Mouse (Mus musculus): ENCODE data around the gene Sirt7.

Sirt7 gene

DNA sequence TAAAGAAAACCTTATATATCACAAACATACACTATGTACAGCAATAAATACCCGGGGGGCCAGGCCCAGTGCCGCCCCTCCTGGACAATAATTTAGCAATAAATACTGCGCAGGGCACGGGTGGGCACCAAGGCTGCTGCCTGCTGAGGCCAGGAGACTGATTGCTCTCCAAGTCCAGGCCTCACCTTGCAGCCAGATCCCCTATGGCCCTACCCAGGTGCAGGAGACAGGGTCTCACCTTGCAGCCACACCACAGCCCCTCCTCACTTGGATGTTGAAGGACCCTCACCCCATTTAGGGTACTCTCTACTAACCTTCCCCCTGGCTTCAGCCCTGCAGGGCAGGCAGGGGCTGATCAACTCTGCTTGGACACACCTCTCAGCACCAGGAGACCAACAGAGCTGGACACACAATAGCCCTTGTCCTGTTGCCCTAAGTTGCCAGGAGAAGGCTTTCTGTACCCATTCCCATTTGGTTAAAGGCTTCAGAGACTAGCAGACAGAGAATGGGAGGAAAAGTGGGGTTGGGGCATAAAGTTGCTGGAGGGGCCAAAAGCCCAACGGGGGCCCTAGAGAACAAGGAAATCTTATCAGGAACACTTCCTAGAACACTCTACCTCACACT, at the start of gene Sirt7:
Gene Sirt7 (minus strand): TSS at position 89 of the 624 bp plus-strand sequence.
- in situ Hi-C loops (cut with MboI, MseI), result loop anchor here (10.0 kb wide), 1 partner anchor 90 kb away; the partner anchor contains the start of genes Cenpx and Lrrc45

DNA sequence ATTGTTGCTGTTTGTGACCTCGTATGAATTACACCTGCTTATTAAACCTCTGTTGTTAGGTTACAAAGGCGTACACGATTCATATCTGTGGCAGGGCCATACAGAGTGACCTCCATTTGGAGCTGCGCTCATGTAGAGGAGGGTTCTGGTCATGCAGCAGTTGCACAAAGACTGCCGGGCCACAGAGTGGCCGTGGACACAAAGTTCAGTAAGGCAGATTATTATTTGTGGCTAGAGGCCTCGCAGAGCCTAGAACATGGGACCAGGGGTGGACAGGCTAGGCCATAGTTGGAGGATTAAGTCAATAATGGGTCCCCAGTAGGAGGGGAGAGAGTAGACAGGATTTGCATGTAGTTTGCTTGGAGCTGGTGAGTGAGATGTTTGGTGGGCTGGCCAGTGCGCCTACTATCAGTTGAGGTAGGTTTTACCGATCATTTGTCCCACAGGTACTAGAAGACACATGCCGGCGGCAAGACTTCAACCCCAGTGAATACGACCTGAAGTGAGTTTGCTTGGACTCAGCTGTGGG, 48.6 kb upstream of the Sirt7 start:
- in situ Hi-C loops (cut with MboI, MseI), result no loop called here

DNA sequence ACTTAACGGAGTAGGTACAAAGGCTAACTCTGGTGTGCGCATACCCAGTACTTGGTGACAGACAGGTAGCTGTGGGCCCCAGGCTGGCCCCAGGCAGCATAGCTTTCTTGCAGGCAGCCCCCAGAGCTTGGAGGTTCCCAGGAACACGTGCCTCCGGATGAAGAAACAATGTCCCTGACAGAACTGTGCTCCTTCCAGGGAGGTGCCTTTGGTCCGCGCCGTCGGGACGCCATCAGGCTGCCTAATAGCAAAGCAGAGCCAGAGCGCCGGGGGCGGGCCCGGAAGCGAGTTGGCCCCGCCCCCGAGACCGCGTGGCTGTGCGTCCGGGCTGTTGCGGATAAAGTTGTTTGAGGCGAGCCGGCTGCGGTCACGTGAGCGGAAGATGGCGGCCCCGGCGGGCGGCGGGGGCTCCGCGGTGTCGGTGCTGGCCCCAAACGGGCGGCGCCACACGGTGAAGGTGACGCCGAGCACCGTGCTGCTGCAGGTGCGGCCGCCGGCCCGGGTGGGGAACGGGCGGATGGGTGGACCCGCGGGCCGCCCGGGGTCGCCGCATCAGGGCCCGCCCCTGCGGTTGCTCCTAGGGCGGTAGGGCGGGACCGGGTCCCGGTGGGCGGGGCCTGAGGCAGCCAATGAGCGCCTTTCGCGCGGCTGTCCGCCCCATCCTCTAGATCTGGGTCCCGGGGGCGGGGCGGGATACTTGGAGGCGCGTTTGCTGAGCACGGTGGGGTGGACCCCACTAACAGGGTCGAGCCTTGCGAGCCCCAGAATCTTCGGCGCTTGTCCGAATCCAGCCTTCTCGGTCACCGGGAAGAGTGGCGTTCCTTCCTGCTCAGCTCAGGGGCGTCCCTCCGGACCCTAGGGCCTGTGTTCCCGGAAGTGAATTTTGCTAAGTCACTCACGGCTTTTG, 47.9 kb upstream of the Sirt7 start, which contains the start of gene Aspscr1:
Gene Aspscr1 (plus strand): TSS at position 287 of the 907 bp plus-strand sequence.
- in situ Hi-C loops (cut with MboI, MseI), result no loop called here

DNA sequence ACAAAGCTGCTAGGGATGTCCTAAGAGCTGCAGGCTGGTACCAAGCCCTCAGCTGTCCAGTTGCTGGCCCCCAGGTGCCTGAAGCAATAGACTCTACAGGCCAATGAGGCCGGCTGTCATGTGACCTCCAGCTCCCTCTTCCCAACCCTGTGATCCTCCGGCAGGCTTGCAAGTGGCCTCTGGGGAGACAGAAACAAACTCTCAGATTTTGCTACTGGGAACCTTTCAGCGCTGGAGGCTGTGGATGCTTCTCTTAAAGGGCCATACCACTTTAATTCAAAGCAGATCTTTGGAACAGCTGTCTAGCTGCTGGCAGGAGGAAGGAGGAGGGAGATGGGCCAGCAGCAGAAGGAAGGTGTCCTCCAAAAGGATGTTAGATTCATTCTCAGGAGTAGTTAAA, 41.6 kb upstream of the Sirt7 start:
- in situ Hi-C loops (cut with MboI, MseI), result no loop called here

DNA sequence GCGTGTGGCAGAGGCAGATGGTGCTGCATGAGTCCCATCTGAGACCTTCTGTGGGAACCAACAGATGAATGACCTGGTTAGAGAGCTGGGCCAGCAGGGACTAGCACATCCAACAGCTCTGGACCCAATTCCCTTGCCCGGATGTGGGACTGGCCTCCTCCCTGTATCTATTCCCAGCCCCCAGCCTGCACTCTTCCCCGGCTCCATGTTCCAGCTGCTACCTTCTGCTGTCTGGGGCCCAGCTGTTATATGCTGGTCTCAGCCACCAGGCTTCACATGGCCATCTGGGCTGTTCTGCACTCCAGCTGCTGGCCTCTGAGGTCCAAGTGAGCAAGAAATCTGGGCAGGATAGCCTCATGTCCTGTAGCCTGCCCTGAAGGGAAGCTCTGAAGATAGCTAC, 40.4 kb upstream of the Sirt7 start:
- in situ Hi-C loops (cut with MboI, MseI), result no loop called here

DNA sequence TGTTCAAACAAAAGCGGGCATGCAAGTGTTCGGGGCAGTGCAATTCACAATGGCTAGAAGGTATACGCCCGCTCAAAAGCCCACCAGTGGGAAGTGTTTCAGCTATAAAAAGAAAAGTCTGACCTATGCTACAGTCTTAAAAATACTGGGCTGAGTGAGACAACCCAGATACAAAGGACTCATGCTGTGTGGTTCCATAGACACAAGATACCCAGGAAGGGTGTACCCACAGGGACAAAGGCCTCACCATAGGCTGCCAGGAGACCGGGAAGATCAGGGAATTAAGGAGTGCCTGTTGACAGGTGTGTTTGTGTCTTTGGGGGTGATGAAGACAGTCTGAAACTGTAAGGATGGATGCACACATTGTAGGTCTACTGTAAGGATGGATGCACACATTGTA, 38.7 kb upstream of the Sirt7 start:
- in situ Hi-C loops (cut with MboI, MseI), result no loop called here

DNA sequence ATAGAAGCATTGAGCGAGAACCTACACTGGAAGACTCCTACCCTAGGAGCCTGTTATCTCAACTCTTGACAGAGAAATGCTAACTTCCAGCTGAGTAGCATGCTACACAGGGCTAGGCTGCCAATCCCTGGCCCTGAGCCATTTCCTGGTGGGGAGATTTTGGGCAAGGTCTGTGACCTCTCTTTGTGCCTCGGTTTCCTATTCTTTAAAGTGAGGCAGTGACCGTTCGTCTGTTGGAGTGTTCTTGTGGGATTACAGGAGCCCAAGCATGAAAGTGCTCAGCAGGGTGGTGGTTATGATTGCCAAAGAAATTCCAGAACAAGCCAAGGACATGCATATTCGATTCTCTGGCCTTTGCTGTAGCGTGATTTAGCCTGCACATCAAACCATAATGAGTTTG, 37.7 kb upstream of the Sirt7 start:
- in situ Hi-C loops (cut with MboI, MseI), result no loop called here

DNA sequence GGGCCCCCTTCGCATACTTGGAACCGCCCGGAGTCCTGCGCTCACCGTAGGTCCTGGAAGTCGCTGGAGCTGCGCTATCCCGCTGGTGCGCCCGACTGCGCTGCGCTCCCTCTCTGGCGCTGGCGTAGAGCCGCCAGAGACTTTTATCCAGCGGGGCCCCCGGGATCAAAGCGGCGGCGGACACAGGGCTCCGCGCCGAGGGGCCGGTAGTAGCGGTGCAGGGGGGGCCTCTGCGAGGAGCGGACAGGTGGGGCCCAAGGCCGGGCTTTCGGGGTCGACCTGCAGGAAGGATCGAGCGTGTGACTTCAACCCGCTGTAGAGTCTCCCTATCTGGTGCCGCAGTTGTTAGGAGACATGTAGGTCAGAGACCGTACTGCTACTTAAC, 36.0 kb upstream of the Sirt7 start, which contains the start of gene Notum:
Gene Notum (minus strand): TSS at position 100 of the 385 bp plus-strand sequence.
- in situ Hi-C loops (cut with MboI, MseI), result no loop called here

DNA sequence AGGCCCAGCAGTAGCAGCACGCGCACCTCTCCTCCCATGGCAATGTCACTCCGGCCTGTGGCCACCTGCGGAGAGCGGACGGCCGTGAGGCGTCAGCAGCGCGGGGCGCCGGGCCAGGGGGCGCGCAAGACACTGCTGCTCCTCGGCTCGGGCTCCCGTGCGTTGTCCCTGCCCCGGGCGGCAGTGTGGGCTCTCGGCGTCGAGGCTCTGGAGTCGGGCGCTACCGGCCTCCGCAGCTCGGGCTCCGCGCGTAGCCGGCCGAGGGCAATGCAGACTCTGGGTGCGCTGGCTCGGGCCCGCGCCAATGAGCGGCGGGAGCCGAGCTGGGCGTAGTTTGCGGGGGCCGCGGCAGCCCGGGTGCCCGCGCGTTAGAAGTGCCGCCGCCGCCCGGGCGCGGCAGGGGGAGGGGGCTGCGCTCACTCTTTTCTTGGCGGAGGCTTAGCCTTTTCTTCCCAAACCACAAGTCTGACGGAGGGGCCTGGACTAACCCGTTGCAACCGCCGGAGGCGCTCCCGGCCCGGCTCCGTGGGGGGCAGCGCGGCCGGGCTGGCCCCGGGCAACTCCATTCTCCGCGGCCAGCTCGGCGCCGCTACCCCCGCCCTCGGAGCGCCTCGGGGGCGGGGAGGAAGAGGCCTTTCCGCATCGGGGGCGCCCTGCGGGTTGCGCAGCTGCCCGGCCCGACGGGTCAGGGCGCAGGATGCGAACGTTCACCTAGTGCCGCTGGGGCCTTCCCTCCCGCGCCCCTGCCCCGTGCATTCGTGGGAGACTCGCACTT, 35.4 kb upstream of the Sirt7 start:
- in situ Hi-C loops (cut with MboI, MseI), result no loop called here

DNA sequence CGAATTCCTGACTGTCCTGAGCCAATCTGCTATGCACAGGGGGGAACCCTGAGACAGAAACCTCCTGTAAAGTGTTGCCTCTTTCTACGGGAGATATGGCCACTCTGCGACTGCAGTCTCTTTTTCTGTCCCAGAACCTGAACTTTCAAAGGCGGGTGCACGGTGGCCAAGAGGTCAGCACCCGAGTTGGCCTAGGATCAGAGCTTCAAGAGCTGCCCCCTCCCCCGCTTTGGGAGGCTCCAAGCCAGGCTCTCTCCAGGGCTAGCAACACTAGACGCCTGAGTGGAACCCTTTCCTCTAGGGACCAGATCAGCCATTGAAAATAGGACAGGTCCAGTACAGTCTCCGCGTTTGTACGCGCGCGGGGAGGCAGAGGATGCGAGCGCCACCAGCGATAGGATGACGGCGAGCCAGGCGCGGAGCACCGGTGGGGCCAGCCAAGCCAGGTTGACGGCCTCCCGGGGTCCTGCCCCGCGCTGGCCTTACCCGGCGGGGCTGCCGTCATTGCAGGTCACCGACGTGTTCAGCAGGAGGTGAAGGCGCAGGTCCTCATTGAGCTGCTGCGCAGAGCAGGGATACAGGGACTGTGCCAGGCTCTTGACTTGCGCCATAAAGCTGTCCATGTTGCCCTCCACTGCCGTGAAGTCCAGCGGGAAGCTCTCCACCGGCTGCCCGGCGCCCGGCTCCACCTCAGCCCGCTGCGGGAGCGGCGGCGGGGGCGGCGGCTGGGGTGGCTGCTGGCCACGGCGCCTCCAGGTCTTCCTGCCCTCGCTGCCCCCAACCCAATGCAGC, 34.7 kb upstream of the Sirt7 start:
- in situ Hi-C loops (cut with MboI, MseI), result no loop called here

DNA sequence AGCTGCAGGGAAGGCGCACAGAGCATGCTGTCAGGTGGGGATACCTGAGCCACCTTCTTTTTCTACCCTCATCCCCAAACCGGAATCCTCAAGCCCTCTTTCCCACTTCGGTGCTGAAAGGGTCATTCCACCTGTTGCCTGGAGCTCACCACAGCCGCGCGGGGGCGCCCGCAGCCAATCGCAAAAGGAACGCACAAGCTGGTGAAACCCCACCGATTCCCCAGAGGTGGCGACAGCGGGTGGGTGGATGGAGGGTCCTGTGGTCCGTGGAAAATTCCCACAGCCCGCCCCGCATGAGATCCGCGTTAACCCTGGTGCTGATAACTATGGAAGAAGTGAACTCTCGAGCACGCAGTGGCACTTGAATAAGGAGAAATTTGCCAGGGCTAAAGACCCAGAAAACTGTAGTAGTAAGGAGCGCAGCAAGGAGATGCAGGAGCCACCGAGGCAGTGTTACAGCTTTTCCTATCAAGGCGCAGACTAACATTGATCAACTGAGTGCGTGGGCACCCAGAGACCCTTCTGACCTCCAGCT, 33.9 kb upstream of the Sirt7 start:
- in situ Hi-C loops (cut with MboI, MseI), result no loop called here

DNA sequence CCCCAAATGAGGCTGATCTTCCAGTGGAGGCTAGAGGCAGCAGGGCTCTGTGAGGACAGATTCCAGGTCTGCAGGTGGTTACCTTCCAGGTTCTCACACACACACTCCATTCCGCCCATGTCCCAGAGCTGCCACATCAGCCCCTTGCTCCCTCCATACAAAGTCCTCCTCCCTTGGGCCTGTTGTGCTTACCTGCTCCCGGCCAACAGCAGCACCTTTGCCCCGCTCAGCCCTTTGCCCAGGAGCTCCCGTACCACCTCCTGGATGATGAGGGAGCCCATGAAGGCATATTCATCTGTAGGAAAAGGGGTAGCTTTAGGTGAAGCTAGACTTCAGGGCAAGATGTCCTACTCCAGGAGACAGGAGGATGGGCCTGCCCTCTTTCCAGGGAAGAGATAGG, 32.3 kb upstream of the Sirt7 start:
- in situ Hi-C loops (cut with MboI, MseI), result no loop called here

DNA sequence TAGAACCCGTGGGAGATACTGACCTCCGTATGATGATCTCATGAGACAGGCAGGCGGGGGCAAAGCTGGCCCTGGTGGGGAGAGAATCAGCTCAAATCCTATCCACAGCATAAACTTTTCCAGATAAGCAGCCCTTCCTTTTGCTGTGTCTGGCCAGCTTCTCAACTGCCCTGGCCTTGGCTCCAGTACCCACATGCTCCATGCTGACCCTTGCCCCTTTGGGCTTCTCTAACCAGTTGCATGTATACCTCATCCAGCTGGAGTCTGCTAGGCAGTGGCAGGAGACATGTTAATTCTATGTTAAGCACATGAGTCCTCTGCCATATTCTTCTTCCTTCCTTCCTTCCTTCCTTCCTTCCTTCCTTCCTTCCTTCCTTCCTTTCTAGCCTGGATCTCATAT, 29.7 kb upstream of the Sirt7 start:
- in situ Hi-C loops (cut with MboI, MseI), result no loop called here

DNA sequence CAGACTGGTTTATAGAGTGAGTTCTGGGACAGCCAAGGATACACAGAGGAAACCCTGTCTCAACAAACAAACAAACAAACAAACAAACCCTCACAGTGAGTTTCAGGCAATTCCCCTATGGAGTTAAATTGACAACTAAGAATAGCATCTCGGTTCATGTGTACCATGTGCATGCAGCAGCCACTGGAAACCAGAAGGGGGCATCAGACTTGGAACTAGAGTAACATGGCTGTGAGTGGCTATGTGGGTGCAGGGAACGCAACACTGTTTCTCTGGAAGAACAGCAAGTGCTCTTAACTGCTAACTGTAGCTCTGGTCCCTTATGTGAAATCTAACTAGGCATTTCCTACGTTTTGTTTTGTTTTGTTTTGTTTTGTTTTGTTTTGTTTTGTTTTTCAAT, 26.8 kb upstream of the Sirt7 start:
- in situ Hi-C loops (cut with MboI, MseI), result no loop called here

DNA sequence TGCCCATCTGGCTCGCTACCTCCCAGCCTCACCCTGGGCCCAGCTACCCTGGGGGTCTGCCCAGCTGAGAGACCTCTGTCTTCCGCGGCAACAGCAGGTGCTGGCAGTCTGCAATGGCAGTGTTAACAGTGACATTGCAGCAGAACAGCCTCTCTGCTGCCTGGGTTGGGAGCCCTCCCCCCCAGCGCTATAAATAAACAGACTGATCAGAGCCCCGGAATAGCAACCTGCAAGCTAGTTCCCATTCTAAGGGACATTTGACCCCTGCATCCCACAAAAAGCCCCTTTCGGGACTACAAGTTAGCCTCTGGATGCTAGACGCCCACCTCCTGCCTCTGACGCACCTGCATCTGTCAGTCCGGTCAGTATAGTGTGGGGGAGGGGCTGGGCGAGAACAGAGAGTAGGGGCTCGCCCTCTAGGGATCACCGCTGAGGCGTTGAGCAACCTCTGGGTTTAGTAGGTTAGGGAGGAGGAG, 23.0 kb upstream of the Sirt7 start, which contains the start of gene Myadml2:
Gene Myadml2 (minus strand): TSS at position 158 of the 476 bp plus-strand sequence.
- in situ Hi-C loops (cut with MboI, MseI), result no loop called here

DNA sequence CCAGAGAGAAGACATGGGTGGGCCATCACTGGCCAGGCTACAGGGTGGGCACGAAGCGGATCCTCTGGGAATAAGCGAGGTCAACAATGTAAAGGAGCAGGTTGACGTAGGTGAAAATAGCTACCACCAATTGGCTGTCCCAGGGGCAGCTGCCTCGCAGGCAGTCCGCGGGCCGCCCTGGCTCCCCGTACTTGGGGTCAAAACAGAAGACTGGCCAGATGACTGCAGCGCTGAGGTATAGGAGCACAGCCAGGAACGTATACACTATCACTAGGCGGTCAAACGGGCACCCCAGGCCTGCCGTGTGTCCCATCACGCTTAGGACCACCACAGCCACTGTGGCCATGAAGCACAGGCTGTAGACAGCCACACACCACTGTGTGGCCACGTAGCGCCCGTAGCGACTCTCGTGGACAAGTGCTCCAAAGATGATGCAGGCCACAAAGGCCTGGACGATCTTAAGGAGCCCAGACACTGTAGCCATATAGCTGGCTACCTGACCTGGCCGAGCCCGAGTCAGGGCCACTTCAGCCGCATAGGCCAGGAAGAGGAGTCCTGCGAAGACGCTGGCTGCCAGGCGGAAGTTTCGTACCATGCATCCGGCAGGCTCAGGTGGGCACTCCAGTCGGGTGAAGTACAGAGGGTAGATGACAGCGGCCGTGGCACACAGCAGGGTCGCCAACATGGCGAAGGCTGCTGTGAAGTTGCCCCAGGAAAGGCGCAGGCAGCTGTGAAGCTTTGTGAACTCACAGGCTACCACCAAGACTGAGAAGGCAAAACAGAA, 22.2 kb upstream of the Sirt7 start:
- in situ Hi-C loops (cut with MboI, MseI), result no loop called here

DNA sequence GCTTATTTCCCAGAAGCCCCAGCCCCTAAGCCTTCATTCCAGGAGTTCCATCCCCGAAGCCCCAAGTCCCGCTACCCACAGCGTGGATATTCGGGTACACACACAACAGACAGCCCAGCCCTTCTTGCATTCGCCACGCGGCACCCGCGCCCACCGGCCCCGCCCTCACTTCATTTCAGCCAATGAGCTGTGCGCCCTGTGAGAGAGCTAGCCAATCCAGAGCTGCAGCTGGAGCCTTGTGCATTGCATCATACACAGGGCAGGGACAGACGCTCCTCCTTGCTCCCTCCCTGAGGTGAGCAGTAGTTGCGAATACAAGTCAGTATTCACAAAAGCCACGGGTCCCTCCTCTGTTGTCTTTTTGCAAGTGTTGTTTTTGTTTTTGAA, 18.6 kb upstream of the Sirt7 start, which contains the start of gene Pycr1:
Gene Pycr1 (minus strand): TSS at position 169 of the 387 bp plus-strand sequence.
- in situ Hi-C loops (cut with MboI, MseI), result no loop called here

DNA sequence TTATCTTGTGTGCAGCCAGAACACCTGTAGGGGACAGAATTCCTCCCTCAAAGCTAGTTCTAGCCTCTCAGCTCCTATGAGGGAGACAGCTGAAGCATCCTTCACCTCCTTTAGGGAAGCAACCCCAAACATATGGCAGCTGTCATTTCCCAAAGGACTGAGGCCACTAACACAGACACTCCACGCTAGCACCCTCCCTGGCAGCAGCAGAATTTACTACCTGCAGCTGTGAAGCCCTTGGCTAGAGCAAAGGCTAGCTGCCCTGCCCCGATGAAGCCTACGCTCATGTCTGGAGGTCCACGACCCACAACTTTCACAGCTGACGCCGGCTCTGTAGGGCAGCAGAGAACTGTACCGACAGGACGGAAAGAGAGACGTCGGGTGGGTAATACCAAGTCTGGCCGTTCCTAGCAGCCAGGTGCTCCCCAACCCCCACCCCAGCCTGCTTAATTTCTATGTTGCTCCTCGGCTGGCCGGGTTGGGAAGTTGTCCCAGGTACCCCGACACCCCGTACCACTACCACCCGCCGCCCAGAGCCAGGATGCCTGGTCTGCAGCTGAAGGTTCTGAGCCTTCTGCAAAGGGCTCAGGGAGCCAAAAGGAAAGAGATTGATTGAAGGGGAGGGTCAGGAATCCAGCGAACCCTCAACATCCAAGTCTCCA, 18.0 kb upstream of the Sirt7 start:
- in situ Hi-C loops (cut with MboI, MseI), result no loop called here

DNA sequence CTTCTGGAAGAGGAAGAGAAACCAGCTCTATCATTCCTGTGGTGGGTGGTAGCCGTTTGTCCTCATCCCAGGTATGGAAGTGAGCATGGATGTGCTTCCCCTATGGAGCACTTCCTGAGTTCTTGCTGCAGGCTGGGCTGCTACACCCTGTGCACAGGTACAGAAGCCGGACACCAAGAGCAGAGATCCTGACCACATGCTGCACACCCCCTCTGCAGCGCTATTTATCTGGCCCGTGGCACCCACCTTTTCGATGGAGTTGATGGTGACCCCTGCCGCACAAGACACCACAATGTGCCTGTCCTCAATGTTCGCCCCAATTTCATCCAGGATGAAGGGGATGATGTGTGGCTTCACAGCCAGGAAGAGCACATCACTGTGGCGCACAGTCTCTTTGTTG, 16.8 kb upstream of the Sirt7 start:
- in situ Hi-C loops (cut with MboI, MseI), result no loop called here

Measured in T-helper 2 cell (primary cell).